Mouse (Mus musculus): ENCODE data around the gene Dop1b.

GRCm38 (mm10) chr16:93767548-93767947 is 55.8 kb downstream of the Dop1b start:
- TF ChIP-seq POLR2A (IDR thresholded peaks at IDR 0.05; ENCODE audit: borderline replicate concordance, insufficient read depth, low read length) (no peak), CTCF (IDR thresholded peaks at IDR 0.05; ENCODE audit: borderline replicate concordance, insufficient read depth, low read depth, low read length) (no peak)

All from cerebellum, adult 2 months (tissue).